Mouse (Mus musculus) erythroblast, embryonic 14.5 days (primary cell): ENCODE measurements around the gene Rap1gds1. TPM values are rescaled to one million over a fixed set of nuclear protein-coding genes. Genes with fewer than 3 reads are reported as not detected.

ENCODE experiments used
- H3K27me3 ChIP-seq: 2 replicates; pipeline ENCODE4 v1.6.1; 2012; ENCODE audit warnings: inconsistent platforms; ENCODE audit not compliant: control insufficient read depth
- H3K36me3 ChIP-seq: 2 replicates; pipeline ENCODE4 v1.6.1; 2012; ENCODE audit warnings: mild to moderate bottlenecking, inconsistent platforms; ENCODE audit not compliant: control insufficient read depth
- H3K4me1 ChIP-seq: 2 replicates; pipeline ENCODE4 v1.6.1; 2012; ENCODE audit warnings: inconsistent platforms; ENCODE audit not compliant: control insufficient read depth
- H3K4me3 ChIP-seq: replicated peaks from 2 replicates; pipeline ENCODE3; 2012; ENCODE audit warnings: moderate library complexity, mild to moderate bottlenecking, inconsistent platforms
- H3K9me3 ChIP-seq: 2 replicates; pipeline ENCODE4 v1.6.1; 2012; ENCODE audit warnings: low read length, inconsistent platforms, mixed read lengths; ENCODE audit not compliant: control insufficient read depth
- GATA1 ChIP-seq: IDR thresholded peaks from 2 replicates; pipeline ENCODE4 v1.6.1; 2012; ENCODE audit warnings: low read length, inconsistent platforms, mixed read lengths
- TAL1 ChIP-seq: IDR thresholded peaks from 3 replicates; pipeline ENCODE4 v1.6.1; 2012; ENCODE audit warnings: low read length, inconsistent platforms, mixed read lengths
- polyA plus RNA-seq: library from polyadenylated mRNA; stranded (reverse); fragments of >175 nt; gene quantifications from 2 replicates; pipeline ENCODE4 v1.2.3, GENCODE M21; 2012

Rap1gds1 gene
- polyA plus RNA-seq: 0.17 and 0.18 TPM in 2 replicates

- Histone ChIP-seq H3K4me3 (peak within 1 kb of the TSS; percentile 93), H3K9me3 (no peaks in the 10 kb centered on the region), H3K36me3 (no peaks in the 10 kb centered on the region), H3K27me3 (no peaks in the 10 kb centered on the region), H3K4me1 (peaks cover 22% of the 10 kb centered on the region)
- no peak for TF ChIP-seq TAL1
- TF ChIP-seq GATA1: no peak
These were observed at the start of gene Rap1gds1 for GRCm38 (mm10) chr3:139074484-139075211. Rap1gds1 (minus strand) TSS chr3:139075201.

GRCm38 (mm10) chr3:139118446-139118845 is 43.4 kb upstream of the Rap1gds1 start:
- Histone ChIP-seq H3K4me1 (no peaks in the 10 kb centered on the region), H3K9me3 (no peaks in the 10 kb centered on the region), H3K36me3 (no peaks in the 10 kb centered on the region), H3K4me3 (no peak overlapping the region), H3K27me3 (no peaks in the 10 kb centered on the region)
- TF ChIP-seq GATA1: no peak
- no peak for TF ChIP-seq TAL1

GRCm38 (mm10) chr3:139116733-139117337 is 41.8 kb upstream of the Rap1gds1 start:
- Histone ChIP-seq H3K27me3 (no peaks in the 10 kb centered on the region), H3K4me1 (no peaks in the 10 kb centered on the region), H3K4me3 (no peak overlapping the region), H3K9me3 (no peaks in the 10 kb centered on the region), H3K36me3 (no peaks in the 10 kb centered on the region)
- no peak for TF ChIP-seq GATA1
- no peak for TF ChIP-seq TAL1

GRCm38 (mm10) chr3:139112335-139112973 is 37.5 kb upstream of the Rap1gds1 start:
- TF ChIP-seq GATA1: no peak
- TF ChIP-seq TAL1: no peak
- Histone ChIP-seq H3K9me3 (no peaks in the 10 kb centered on the region), H3K27me3 (no peaks in the 10 kb centered on the region), H3K36me3 (no peaks in the 10 kb centered on the region), H3K4me1 (no peaks in the 10 kb centered on the region), H3K4me3 (no peak overlapping the region)

- no peaks in the 10 kb centered on the region for H3K36me3 ChIP-seq
These were observed 36.9 kb upstream of the Rap1gds1 start for GRCm38 (mm10) chr3:139111877-139112276.

GRCm38 (mm10) chr3:139108176-139108575 is 33.2 kb upstream of the Rap1gds1 start:
- Histone ChIP-seq H3K4me3 (no peak overlapping the region), H3K27me3 (no peaks in the 10 kb centered on the region), H3K4me1 (no peaks in the 10 kb centered on the region), H3K36me3 (no peaks in the 10 kb centered on the region), H3K9me3 (no peaks in the 10 kb centered on the region)
- no peak for TF ChIP-seq TAL1
- TF ChIP-seq GATA1: no peak

More at GRCm38 (mm10) chr3:139111877-139112276, 36.9 kb upstream of the Rap1gds1 start:
- no peak for TF ChIP-seq TAL1
- no peak for TF ChIP-seq GATA1
- no peak overlapping the region for H3K4me3 ChIP-seq
- no peaks in the 10 kb centered on the region for H3K9me3 ChIP-seq
- H3K4me1 ChIP-seq: no peaks in the 10 kb centered on the region
- H3K27me3 ChIP-seq: no peaks in the 10 kb centered on the region

- Histone ChIP-seq H3K27me3 (no peaks in the 10 kb centered on the region), H3K4me1 (no peaks in the 10 kb centered on the region), H3K9me3 (no peaks in the 10 kb centered on the region), H3K4me3 (no peak overlapping the region), H3K36me3 (no peaks in the 10 kb centered on the region)
- TF ChIP-seq TAL1 (no peak), GATA1 (no peak)
These were observed 28.9 kb upstream of the Rap1gds1 start for GRCm38 (mm10) chr3:139103914-139104313.

GRCm38 (mm10) chr3:139103346-139103745 is 28.3 kb upstream of the Rap1gds1 start:
- TF ChIP-seq TAL1 (no peak), GATA1 (no peak)
- Histone ChIP-seq H3K4me1 (no peaks in the 10 kb centered on the region), H3K27me3 (no peaks in the 10 kb centered on the region), H3K36me3 (no peaks in the 10 kb centered on the region), H3K4me3 (no peak overlapping the region), H3K9me3 (no peaks in the 10 kb centered on the region)

GRCm38 (mm10) chr3:139101941-139102340 is 26.9 kb upstream of the Rap1gds1 start:
- TF ChIP-seq TAL1 (no peak), GATA1 (no peak)
- Histone ChIP-seq H3K4me1 (no peaks in the 10 kb centered on the region), H3K4me3 (no peak overlapping the region), H3K36me3 (no peaks in the 10 kb centered on the region), H3K27me3 (no peaks in the 10 kb centered on the region), H3K9me3 (no peaks in the 10 kb centered on the region)
